Mouse (Mus musculus): ENCODE measurements around the gene Grb7. TPM values are rescaled to one million over a fixed set of nuclear protein-coding genes. Genes with fewer than 3 reads are reported as not detected.

The Grb7 gene
- polyA plus RNA-seq, 1 experiment: 0.85 TPM

DNA sequence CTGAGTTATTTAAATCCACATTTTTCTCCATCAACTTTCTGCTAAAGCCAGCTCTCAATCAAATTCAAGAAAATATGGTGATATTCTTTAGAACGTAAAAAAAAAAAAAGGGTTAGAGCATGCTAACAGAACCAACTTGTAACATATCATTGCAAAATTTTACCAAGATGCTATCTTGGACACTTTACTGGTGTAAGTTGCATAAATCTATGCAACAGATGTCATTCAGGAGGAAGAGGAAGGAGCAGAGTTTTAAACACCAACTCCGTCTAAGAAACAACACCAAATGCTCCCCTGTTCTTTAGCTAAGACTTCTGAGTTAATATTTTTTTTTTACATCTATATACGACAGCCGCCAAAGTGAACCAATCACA is 30.2 kb downstream of the Grb7 start:
- H3K27ac ChIP-seq (ENCODE audit: control insufficient read depth, insufficient read depth, low read depth, low read length, poor library complexity): no peak overlapping the region; the same call in 1 of the 2 replicates
- WGBS: 44% methylated on average over 4 of the region's 4 CpGs
- TF ChIP-seq POLR2A (IDR thresholded peaks at IDR 0.05; ENCODE audit: borderline replicate concordance, control insufficient read depth, low read depth, low read length) (no peak), CTCF (IDR thresholded peaks at IDR 0.05; ENCODE audit: control insufficient read depth, insufficient read depth, low read length) (no peak)
- H3K4me1 ChIP-seq (ENCODE audit: control insufficient read depth, insufficient read depth, low read length): peaks cover 2% of the 10 kb centered on the region
- no peak overlapping the region for H3K4me3 ChIP-seq (replicated peaks; ENCODE audit: control insufficient read depth, low read depth, low read length)

DNA sequence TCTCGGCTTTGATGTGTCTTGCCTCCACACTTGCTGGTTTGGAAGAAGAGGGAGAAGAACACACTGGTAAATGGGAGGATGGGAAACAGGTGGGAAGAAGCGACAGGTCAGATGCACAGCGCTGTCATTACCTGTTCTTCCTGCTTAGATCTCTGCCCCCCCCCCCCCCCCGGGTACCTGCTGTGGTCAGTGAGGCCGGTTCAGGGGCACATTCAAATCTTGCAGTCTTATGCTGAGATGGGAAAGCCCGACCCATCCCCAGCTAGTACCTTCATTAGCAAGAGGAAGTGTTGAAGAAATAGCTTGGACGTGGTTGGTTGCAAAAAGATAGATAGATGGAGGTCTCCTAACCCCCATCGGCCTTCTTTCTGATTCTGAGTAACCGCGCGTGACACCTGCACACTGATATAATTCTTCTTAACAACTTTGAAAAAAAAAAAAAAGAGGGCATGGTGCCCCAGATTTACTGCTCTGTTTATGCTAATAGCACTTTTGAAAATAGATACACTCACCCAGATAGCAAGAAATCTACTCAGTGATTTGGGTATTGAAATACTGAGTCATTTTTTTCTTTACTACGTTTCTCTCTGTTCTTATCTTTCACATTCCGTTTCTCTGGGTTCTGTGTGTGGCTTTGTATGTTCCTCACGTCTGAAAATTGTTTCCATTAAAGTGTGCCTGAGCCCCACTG is 31.0 kb downstream of the Grb7 start:
- Histone ChIP-seq H3K27ac (ENCODE audit: control insufficient read depth, insufficient read depth, low read depth, low read length, poor library complexity) (peak overlapping the region; percentile 23; the same call in 1 of the 2 replicates), H3K4me1 (ENCODE audit: control insufficient read depth, insufficient read depth, low read length) (peaks cover 4% of the 10 kb centered on the region), H3K4me3 (replicated peaks; ENCODE audit: control insufficient read depth, low read depth, low read length) (no peak overlapping the region)
- no peak for TF ChIP-seq CTCF (IDR thresholded peaks at IDR 0.05; ENCODE audit: control insufficient read depth, insufficient read depth, low read length)
- 45% methylated on average over 14 of the region's 14 CpGs for WGBS

DNA sequence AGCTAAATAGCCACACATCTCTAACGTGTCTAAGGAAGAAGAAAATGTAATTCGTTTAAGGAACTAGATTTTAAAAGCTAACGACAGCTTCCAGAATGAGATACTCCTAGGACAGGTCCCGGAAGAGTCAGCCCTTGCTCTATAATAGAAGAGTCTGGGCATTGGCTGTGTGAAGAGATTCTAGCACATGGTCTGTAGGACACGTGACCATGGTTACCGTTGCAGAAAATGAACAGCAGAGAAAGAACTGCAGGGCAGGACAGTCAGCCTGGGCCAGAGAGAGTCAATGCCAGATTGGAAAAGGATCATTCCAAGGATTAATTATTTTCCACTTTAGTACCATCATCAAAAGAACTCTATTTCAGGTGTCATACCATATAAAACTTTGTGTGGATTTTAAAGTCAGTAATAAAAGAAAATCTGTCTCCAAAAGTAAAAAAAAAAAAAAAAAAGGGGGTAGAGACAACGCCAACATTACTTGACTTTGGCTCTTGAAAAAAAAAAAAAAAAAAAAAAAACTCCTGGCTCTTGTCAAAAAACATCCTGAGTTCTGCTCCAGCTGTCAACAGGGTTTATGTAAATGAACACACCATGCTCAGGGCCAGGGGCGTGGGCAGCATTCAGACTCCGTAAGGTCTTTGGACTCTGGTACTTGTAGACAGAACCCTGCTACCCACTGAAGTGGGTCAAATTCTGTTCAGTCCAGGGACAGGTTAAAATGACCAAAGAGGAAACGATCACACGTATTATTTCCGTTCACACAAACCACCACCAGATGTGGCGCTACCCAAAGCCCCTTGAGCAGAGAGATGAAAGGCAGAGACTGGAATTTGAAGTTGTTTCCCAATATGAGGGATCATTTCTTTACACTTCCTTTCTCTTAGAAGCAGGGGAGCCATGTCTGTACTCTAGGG is 33.1 kb downstream of the Grb7 start:
- no peak overlapping the region for H3K27ac ChIP-seq (ENCODE audit: control insufficient read depth, insufficient read depth, low read depth, low read length, poor library complexity)
- WGBS: 45% methylated on average over 13 of the region's 13 CpGs

DNA sequence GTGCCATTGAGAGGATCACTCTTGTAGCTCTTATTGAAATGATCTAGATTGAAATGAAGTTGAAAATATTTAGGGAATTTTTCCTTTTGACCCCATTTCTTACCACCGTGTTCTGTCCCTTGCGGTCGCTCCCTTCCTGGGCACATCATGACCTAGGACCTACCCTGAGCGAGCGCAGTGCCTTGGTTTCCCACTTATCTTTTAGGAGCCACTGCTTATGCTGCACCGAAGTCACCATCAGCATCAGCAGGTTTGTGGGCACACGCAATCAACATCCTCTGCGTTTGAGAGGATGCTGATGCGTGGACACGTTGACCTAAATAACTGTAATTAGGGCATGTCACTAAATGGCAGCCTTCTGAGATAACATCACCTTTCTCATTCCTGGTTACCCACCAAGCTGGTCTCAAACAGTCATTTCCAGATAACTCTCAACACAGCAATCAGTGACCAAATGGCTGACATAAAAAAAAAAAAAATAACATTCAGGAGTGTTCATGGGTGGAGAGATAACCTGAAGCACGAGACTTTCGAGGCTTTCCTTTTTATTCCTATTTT is 33.8 kb downstream of the Grb7 start:
- H3K4me1 ChIP-seq (ENCODE audit: control insufficient read depth, insufficient read depth, low read length): peaks cover 4% of the 10 kb centered on the region
- no peak overlapping the region for H3K4me3 ChIP-seq (replicated peaks; ENCODE audit: control insufficient read depth, low read depth, low read length)
- 71% methylated on average over 12 of the region's 12 CpGs for WGBS
- TF ChIP-seq CTCF (IDR thresholded peaks at IDR 0.05; ENCODE audit: control insufficient read depth, insufficient read depth, low read length) (no peak), POLR2A (IDR thresholded peaks at IDR 0.05; ENCODE audit: borderline replicate concordance, control insufficient read depth, low read depth, low read length) (no peak)
- no peak overlapping the region for H3K27ac ChIP-seq (ENCODE audit: control insufficient read depth, insufficient read depth, low read depth, low read length, poor library complexity)

More for the DNA sequence above, 33.1 kb downstream of the Grb7 start:
- H3K4me1 ChIP-seq (ENCODE audit: control insufficient read depth, insufficient read depth, low read length): peaks cover 4% of the 10 kb centered on the region
- H3K4me3 ChIP-seq (replicated peaks; ENCODE audit: control insufficient read depth, low read depth, low read length): no peak overlapping the region
- TF ChIP-seq POLR2A (IDR thresholded peaks at IDR 0.05; ENCODE audit: borderline replicate concordance, control insufficient read depth, low read depth, low read length): no peak
- no peak for TF ChIP-seq CTCF (IDR thresholded peaks at IDR 0.05; ENCODE audit: control insufficient read depth, insufficient read depth, low read length)

DNA sequence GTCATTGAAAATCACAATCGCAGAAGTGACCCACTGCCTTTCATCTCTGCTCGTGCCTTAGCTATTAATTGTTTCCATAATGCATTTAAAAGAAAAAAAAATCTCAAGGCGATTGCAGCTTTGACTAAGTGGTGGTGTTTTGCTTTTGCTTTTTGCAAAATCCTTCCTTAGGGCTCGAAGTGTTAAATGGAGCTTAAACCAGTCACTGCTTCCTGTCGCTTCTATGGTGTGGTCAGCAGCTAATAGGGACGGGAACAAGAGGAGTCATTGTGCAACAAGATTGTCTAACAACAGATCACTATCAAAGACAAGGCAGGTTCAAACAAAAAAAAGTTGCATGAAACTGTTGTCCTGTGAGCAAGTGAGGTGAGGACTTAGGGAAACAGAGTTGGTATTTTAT is 35.0 kb downstream of the Grb7 start:
- peaks cover 4% of the 10 kb centered on the region for H3K4me1 ChIP-seq (ENCODE audit: control insufficient read depth, insufficient read depth, low read length)
- no peak overlapping the region for H3K27ac ChIP-seq (ENCODE audit: control insufficient read depth, insufficient read depth, low read depth, low read length, poor library complexity)
- H3K4me3 ChIP-seq (replicated peaks; ENCODE audit: control insufficient read depth, low read depth, low read length): no peak overlapping the region
- WGBS: 32% methylated on average over 6 of the region's 6 CpGs
- TF ChIP-seq POLR2A (IDR thresholded peaks at IDR 0.05; ENCODE audit: borderline replicate concordance, control insufficient read depth, low read depth, low read length) (no peak), CTCF (IDR thresholded peaks at IDR 0.05; ENCODE audit: control insufficient read depth, insufficient read depth, low read length) (no peak)

DNA sequence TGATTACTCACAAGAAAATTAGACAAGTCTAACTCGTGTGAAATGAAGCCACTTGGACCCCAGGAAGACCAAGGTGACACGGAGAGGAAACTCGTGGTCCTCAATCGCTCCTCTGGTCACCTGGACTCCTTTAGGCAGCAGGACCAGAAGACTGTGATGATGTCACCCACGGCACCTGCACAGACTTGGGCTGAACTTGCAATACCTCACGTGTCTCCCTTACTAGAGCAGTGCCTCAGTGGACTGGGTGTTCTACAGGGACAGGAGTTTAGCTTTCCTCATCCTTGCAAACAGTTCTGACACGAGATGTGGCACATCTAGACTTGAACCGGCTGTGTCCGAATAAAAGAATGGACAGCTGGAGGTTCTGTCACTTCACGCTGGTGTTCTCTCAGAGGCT is 35.9 kb downstream of the Grb7 start:
- TF ChIP-seq CTCF (IDR thresholded peaks at IDR 0.05; ENCODE audit: control insufficient read depth, insufficient read depth, low read length): no peak
- TF ChIP-seq POLR2A (IDR thresholded peaks at IDR 0.05; ENCODE audit: borderline replicate concordance, control insufficient read depth, low read depth, low read length): no peak
- WGBS: 71% methylated on average over 10 of the region's 10 CpGs
- no peak overlapping the region for H3K27ac ChIP-seq (ENCODE audit: control insufficient read depth, insufficient read depth, low read depth, low read length, poor library complexity)
- peaks cover 4% of the 10 kb centered on the region for H3K4me1 ChIP-seq (ENCODE audit: control insufficient read depth, insufficient read depth, low read length)
- no peak overlapping the region for H3K4me3 ChIP-seq (replicated peaks; ENCODE audit: control insufficient read depth, low read depth, low read length)

DNA sequence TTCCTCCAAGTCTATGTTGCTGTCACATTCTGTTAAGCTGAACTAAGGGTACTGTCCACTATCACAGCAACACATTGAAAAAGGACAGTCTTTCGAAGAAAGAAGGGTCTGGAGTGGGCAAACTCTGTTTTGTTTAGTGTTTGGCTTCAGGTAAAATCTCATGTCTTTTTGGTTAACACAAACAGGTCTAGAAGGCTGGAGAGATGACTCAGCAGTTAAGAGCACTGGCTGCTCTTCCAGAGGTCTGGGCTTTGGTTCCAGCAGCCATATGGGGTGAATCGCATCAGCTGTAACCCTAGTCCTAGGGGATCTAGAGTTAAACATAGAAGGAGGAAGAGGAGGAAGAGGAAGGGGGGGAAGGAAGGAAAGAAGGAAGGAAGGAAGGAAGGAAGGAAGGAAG is 39.6 kb downstream of the Grb7 start:
- TF ChIP-seq CTCF (IDR thresholded peaks at IDR 0.05; ENCODE audit: control insufficient read depth, insufficient read depth, low read length) (no peak), POLR2A (IDR thresholded peaks at IDR 0.05; ENCODE audit: borderline replicate concordance, control insufficient read depth, low read depth, low read length) (no peak)
- Histone ChIP-seq H3K4me1 (ENCODE audit: control insufficient read depth, insufficient read depth, low read length) (peaks cover 2% of the 10 kb centered on the region; the same call in 1 of the 2 replicates), H3K27ac (ENCODE audit: control insufficient read depth, insufficient read depth, low read depth, low read length, poor library complexity) (no peak overlapping the region), H3K4me3 (replicated peaks; ENCODE audit: control insufficient read depth, low read depth, low read length) (no peak overlapping the region)
- 77% methylated on average over 2 of the region's 2 CpGs for WGBS

DNA sequence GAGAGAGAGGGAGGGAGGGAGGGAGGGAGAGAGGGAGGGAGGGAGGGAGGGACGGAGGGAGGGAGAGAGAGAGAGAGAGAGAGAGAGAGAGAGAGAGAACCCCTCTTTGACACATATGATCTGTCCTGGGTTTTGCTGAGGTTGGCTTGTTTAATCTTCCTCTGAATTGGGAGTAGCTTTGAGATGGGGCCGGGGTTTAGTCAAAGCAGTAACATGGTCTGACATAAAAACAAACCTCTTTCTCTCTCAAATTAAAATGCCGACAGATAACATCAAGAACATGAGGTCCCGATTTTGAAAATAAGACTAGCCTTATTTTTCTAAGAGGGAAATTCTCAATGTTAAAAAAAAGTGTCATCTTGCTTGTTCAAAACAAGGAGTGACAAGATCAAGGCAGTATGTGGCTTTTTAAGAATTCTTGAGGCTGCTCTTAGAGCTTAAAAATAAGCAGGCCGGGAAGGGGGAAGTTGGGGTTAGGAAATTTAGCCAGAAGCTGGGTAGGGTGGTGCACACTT is 41.4 kb downstream of the Grb7 start:
- 33% methylated on average over 5 of the region's 5 CpGs for WGBS
- H3K27ac ChIP-seq (ENCODE audit: control insufficient read depth, insufficient read depth, low read depth, low read length, poor library complexity): no peak overlapping the region
- TF ChIP-seq POLR2A (IDR thresholded peaks at IDR 0.05; ENCODE audit: borderline replicate concordance, control insufficient read depth, low read depth, low read length) (no peak), CTCF (IDR thresholded peaks at IDR 0.05; ENCODE audit: control insufficient read depth, insufficient read depth, low read length) (no peak)
- H3K4me3 ChIP-seq (replicated peaks; ENCODE audit: control insufficient read depth, low read depth, low read length): no peak overlapping the region
- H3K4me1 ChIP-seq (ENCODE audit: control insufficient read depth, insufficient read depth, low read length): peaks cover 1% of the 10 kb centered on the region; the same call in 1 of the 2 replicates

Measured in bone marrow, adult 2 months (tissue).